24 mouse cellular contexts compared by ENCODE assay signal in genomic region chr11:99573164-99573563, GRCm38 (mm10). TPM values are rescaled to one million over a fixed set of nuclear protein-coding genes. Genes with fewer than 3 reads are reported as not detected.
"Had no signal": no experiment of that assay in that cellular context is flagged by ENCODE, and none has a peak within 500 bp of the region (broad histone marks: within the 10 kb centered on the region; RNA-seq: fewer than 3 reads in every experiment).

No protein-coding gene starts in this region.

- DNase-seq: kidney, adult 11 months; kidney, postnatal 14 days; liver; liver, embryonic 13.5 days; liver, postnatal 0 days; right cerebral cortex, postnatal 4 days; spleen, adult 18-20 months; thymus, adult 2 months; thymus, postnatal 36 days had no signal

- H3K4me1 ChIP-seq: limb, embryonic 12.5 days; liver, embryonic 13.5 days; neural tube, embryonic 15.5 days had no signal

- H3K27ac ChIP-seq: left cerebral cortex, adult 2 months; limb, embryonic 12.5 days; liver, embryonic 13.5 days; neural tube, embryonic 15.5 days had no signal

- H3K4me3 ChIP-seq: left cerebral cortex, adult 2 months; liver, embryonic 13.5 days; myocyte had no signal

RNA-seq across cellular contexts. Expression of gene Krtap3-1, which starts 6.7 kb away (rescaled TPM):
- total RNA-seq: layer of hippocampus, adult 8-10 months; layer of hippocampus, postnatal 14 days; left cerebral cortex, adult 2 months; left cerebral cortex, postnatal 25 days; megakaryocyte-erythroid progenitor cell, adult 5-6 weeks had no signal
- polyA plus RNA-seq: intestine, embryonic 14.5 days; kidney, embryonic 14.5 days; limb, embryonic 12.5 days; liver, embryonic 13.5 days; liver, postnatal 0 days; lung, embryonic 16.5 days; myocyte; neural tube, embryonic 11.5 days; neural tube, embryonic 15.5 days; stomach, embryonic 14.5 days had no signal

RNA-seq across cellular contexts. Expression of gene Krtap1-5, which starts 7.7 kb away (rescaled TPM):
- total RNA-seq: layer of hippocampus, adult 8-10 months; layer of hippocampus, postnatal 14 days; left cerebral cortex, adult 2 months; left cerebral cortex, postnatal 25 days; megakaryocyte-erythroid progenitor cell, adult 5-6 weeks had no signal
- polyA plus RNA-seq: intestine, embryonic 14.5 days; kidney, embryonic 14.5 days; large intestine, adult 2 months; limb, embryonic 12.5 days; liver, embryonic 13.5 days; liver, postnatal 0 days; lung, embryonic 16.5 days; myocyte; neural tube, embryonic 11.5 days; neural tube, embryonic 15.5 days; stomach, embryonic 14.5 days; testis, adult 2 months; thymus, adult 2 months had no signal

RNA-seq across cellular contexts. Expression of gene Krtap1-4, which starts 10.3 kb away (rescaled TPM):
- total RNA-seq: layer of hippocampus, adult 8-10 months; layer of hippocampus, postnatal 14 days; left cerebral cortex, adult 2 months; left cerebral cortex, postnatal 25 days; megakaryocyte-erythroid progenitor cell, adult 5-6 weeks had no signal
- polyA plus RNA-seq: intestine, embryonic 14.5 days; kidney, embryonic 14.5 days; large intestine, adult 2 months; limb, embryonic 12.5 days; liver, embryonic 13.5 days; liver, postnatal 0 days; lung, embryonic 16.5 days; myocyte; neural tube, embryonic 11.5 days; neural tube, embryonic 15.5 days; stomach, embryonic 14.5 days; testis, adult 2 months; thymus, adult 2 months had no signal

RNA-seq across cellular contexts. Expression of gene Gm11939, which starts 13.9 kb away (rescaled TPM):
- total RNA-seq: layer of hippocampus, adult 8-10 months; layer of hippocampus, postnatal 14 days; left cerebral cortex, adult 2 months; left cerebral cortex, postnatal 25 days; megakaryocyte-erythroid progenitor cell, adult 5-6 weeks had no signal
- polyA plus RNA-seq: intestine, embryonic 14.5 days; kidney, embryonic 14.5 days; large intestine, adult 2 months; limb, embryonic 12.5 days; liver, embryonic 13.5 days; liver, postnatal 0 days; lung, embryonic 16.5 days; myocyte; neural tube, embryonic 11.5 days; neural tube, embryonic 15.5 days; stomach, embryonic 14.5 days; testis, adult 2 months; thymus, adult 2 months had no signal

RNA-seq across cellular contexts. Expression of gene Krtap3-2, which starts 16.5 kb away (rescaled TPM):
- total RNA-seq: layer of hippocampus, adult 8-10 months; layer of hippocampus, postnatal 14 days; left cerebral cortex, adult 2 months; left cerebral cortex, postnatal 25 days; megakaryocyte-erythroid progenitor cell, adult 5-6 weeks had no signal
- polyA plus RNA-seq: intestine, embryonic 14.5 days; kidney, embryonic 14.5 days; large intestine, adult 2 months; limb, embryonic 12.5 days; liver, embryonic 13.5 days; liver, postnatal 0 days; lung, embryonic 16.5 days; myocyte; neural tube, embryonic 11.5 days; neural tube, embryonic 15.5 days; stomach, embryonic 14.5 days; testis, adult 2 months had no signal
